Mouse (Mus musculus): ENCODE results near the gene Tmc5. TPM values are rescaled to one million over a fixed set of nuclear protein-coding genes. Genes with fewer than 3 reads are reported as not detected.
A peak's percentile ranks its signal among the peaks of the same experiment; 100 is the strongest.

Gene Tmc5
- polyA plus RNA-seq, 2 experiments, result not detected

- no peaks in the 10 kb centered on the region for H3K27me3 ChIP-seq (ENCODE audit: control insufficient read depth, insufficient read depth, low read length)
- H3K36me3 ChIP-seq (replicated peaks; ENCODE audit: control insufficient read depth, insufficient read depth, low read depth), result no peaks in the 10 kb centered on the region
- 51% methylated on average over 4 of the region's 4 CpGs for WGBS (ENCODE audit: insufficient replicate concordance)
- DNase-seq (ENCODE audit: low read depth in 3 of 3, low spot score in 3 of 3) (no peak), ATAC-seq (ENCODE audit: insufficient read depth) (peak; percentile 68)
- H3K4me2 ChIP-seq (ENCODE audit: low read depth), result no peak overlapping the region
- TF ChIP-seq EP300 (IDR thresholded peaks at IDR 0.05; ENCODE audit: low read depth) (no peak), CTCF (IDR thresholded peaks at IDR 0.05; ENCODE audit: low read depth) (no peak)
- no peak overlapping the region for H3K4me3 ChIP-seq (ENCODE audit: insufficient read depth in 1 of 2, low read depth in 2 of 2, low read length in 2 of 2)
- H3K9me3 ChIP-seq (ENCODE audit: control insufficient read depth, low read length), result no peaks in the 10 kb centered on the region
- no peaks in the 10 kb centered on the region for H3K4me1 ChIP-seq (replicated peaks; ENCODE audit: control insufficient read depth in 2 of 2, insufficient read depth in 2 of 2, low read length in 1 of 2)
- no peak overlapping the region for H3K9ac ChIP-seq (replicated peaks)
- no peak overlapping the region for H3K27ac ChIP-seq
Measured at GRCm38 (mm10) chr7:118670142-118670541, 73.0 kb downstream of the Tmc5 start.

GRCm38 (mm10) chr7:118676826-118677225 lies 79.7 kb downstream of the Tmc5 start:
- Histone ChIP-seq H3K36me3 (replicated peaks; ENCODE audit: control insufficient read depth, insufficient read depth, low read depth) (no peaks in the 10 kb centered on the region), H3K9ac (replicated peaks) (no peak overlapping the region), H3K9me3 (ENCODE audit: control insufficient read depth, low read length) (no peaks in the 10 kb centered on the region), H3K4me2 (ENCODE audit: low read depth) (no peak overlapping the region), H3K4me3 (ENCODE audit: insufficient read depth in 1 of 2, low read depth in 2 of 2, low read length in 2 of 2) (no peak overlapping the region), H3K27me3 (ENCODE audit: control insufficient read depth, insufficient read depth, low read length) (no peaks in the 10 kb centered on the region), H3K27ac (no peak overlapping the region), H3K4me1 (replicated peaks; ENCODE audit: control insufficient read depth in 2 of 2, insufficient read depth in 2 of 2, low read length in 1 of 2) (no peaks in the 10 kb centered on the region)
- whole genome bisulfite sequencing (ENCODE audit: insufficient replicate concordance), result 50% methylated on average over 4 of the region's 4 CpGs
- DNase-seq (ENCODE audit: low read depth in 3 of 3, low spot score in 3 of 3) (no peak), ATAC-seq (ENCODE audit: insufficient read depth) (no peak)
- TF ChIP-seq CTCF (IDR thresholded peaks at IDR 0.05; ENCODE audit: low read depth), result no peak
- TF ChIP-seq EP300 (IDR thresholded peaks at IDR 0.05; ENCODE audit: low read depth), result no peak

DNA sequence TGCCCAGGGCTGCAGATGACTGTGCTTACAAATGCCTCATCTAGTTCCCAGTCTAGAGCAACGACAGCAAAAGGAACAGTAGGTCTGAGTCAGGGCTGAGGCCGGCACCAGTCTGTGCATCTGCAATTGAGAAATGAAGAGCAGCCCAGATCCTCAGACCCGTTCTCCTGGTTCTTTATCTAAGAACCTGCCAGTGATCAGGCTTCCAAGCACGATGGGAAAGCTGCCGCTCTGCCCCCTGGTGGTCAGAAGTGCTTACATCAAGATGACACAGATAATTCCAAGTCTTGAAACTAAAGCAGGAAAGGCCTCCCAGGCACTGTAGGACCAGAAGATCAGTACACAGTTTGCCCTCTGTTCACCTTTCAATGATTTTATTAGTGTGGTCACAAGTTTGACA lies 91.1 kb downstream of the Tmc5 start:
- no peak for TF ChIP-seq EP300 (IDR thresholded peaks at IDR 0.05; ENCODE audit: low read depth)
- TF ChIP-seq CTCF (IDR thresholded peaks at IDR 0.05; ENCODE audit: low read depth), result peak; percentile 86
- WGBS (ENCODE audit: insufficient replicate concordance), result 38% methylated on average over 5 of the region's 5 CpGs
- Histone ChIP-seq H3K4me3 (ENCODE audit: insufficient read depth in 1 of 2, low read depth in 2 of 2, low read length in 2 of 2) (no peak overlapping the region), H3K4me2 (ENCODE audit: low read depth) (no peak overlapping the region), H3K36me3 (replicated peaks; ENCODE audit: control insufficient read depth, insufficient read depth, low read depth) (peaks cover 37% of the 10 kb centered on the region), H3K27me3 (ENCODE audit: control insufficient read depth, insufficient read depth, low read length) (no peaks in the 10 kb centered on the region), H3K9ac (replicated peaks) (no peak overlapping the region), H3K4me1 (replicated peaks; ENCODE audit: control insufficient read depth in 2 of 2, insufficient read depth in 2 of 2, low read length in 1 of 2) (no peaks in the 10 kb centered on the region), H3K9me3 (ENCODE audit: control insufficient read depth, low read length) (no peaks in the 10 kb centered on the region), H3K27ac (no peak overlapping the region)
- ATAC-seq (ENCODE audit: insufficient read depth) (no peak), DNase-seq (ENCODE audit: low read depth in 3 of 3, low spot score in 3 of 3) (peak in 1 of 3 experiments; percentile 45)

DNA sequence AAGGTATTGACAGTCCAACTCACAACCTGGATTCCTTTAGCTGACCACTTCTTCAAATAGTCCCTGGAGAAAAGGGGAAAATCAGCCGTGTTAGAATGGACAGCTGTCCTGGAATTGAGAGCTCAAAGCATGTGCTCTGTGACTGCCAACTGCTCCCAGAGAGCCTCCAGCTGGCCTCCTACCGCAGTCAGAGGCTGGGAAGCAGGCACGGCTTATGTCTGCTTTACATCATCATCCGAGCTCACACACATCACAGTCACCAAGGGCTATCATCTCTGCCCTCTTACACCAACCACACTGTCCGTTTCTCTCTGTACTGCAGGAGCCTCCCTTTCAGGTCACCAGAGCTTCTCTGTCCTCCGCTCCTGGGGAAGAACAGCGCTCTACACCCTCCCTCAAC lies 92.0 kb downstream of the Tmc5 start:
- DNase-seq (ENCODE audit: low read depth in 3 of 3, low spot score in 3 of 3) (no peak), ATAC-seq (ENCODE audit: insufficient read depth) (no peak)
- H3K9me3 ChIP-seq (ENCODE audit: control insufficient read depth, low read length), result no peaks in the 10 kb centered on the region
- no peaks in the 10 kb centered on the region for H3K4me1 ChIP-seq (replicated peaks; ENCODE audit: control insufficient read depth in 2 of 2, insufficient read depth in 2 of 2, low read length in 1 of 2)
- H3K9ac ChIP-seq (replicated peaks), result no peak overlapping the region
- H3K27me3 ChIP-seq (ENCODE audit: control insufficient read depth, insufficient read depth, low read length), result no peaks in the 10 kb centered on the region
- 81% methylated on average over 7 of the region's 7 CpGs for WGBS (ENCODE audit: insufficient replicate concordance)
- TF ChIP-seq EP300 (IDR thresholded peaks at IDR 0.05; ENCODE audit: low read depth), result no peak
- no peak for TF ChIP-seq CTCF (IDR thresholded peaks at IDR 0.05; ENCODE audit: low read depth)
- H3K4me2 ChIP-seq (ENCODE audit: low read depth), result no peak overlapping the region
- no peak overlapping the region for H3K4me3 ChIP-seq (ENCODE audit: insufficient read depth in 1 of 2, low read depth in 2 of 2, low read length in 2 of 2)
- H3K36me3 ChIP-seq (replicated peaks; ENCODE audit: control insufficient read depth, insufficient read depth, low read depth), result peaks cover 42% of the 10 kb centered on the region
- no peak overlapping the region for H3K27ac ChIP-seq

GRCm38 (mm10) chr7:118691287-118691686 lies 94.2 kb downstream of the Tmc5 start:
- 84% methylated on average over 2 of the region's 2 CpGs for WGBS (ENCODE audit: insufficient replicate concordance)
- H3K4me2 ChIP-seq (ENCODE audit: low read depth), result no peak overlapping the region
- H3K27ac ChIP-seq, result no peak overlapping the region
- no peaks in the 10 kb centered on the region for H3K9me3 ChIP-seq (ENCODE audit: control insufficient read depth, low read length)
- H3K27me3 ChIP-seq (ENCODE audit: control insufficient read depth, insufficient read depth, low read length), result no peaks in the 10 kb centered on the region
- H3K9ac ChIP-seq (replicated peaks), result no peak overlapping the region
- DNase-seq (ENCODE audit: low read depth in 3 of 3, low spot score in 3 of 3) (no peak), ATAC-seq (ENCODE audit: insufficient read depth) (no peak)
- H3K36me3 ChIP-seq (replicated peaks; ENCODE audit: control insufficient read depth, insufficient read depth, low read depth), result peaks cover 61% of the 10 kb centered on the region
- TF ChIP-seq CTCF (IDR thresholded peaks at IDR 0.05; ENCODE audit: low read depth) (no peak), EP300 (IDR thresholded peaks at IDR 0.05; ENCODE audit: low read depth) (no peak)
- H3K4me1 ChIP-seq (replicated peaks; ENCODE audit: control insufficient read depth in 2 of 2, insufficient read depth in 2 of 2, low read length in 1 of 2), result no peaks in the 10 kb centered on the region
- no peak overlapping the region for H3K4me3 ChIP-seq (ENCODE audit: insufficient read depth in 1 of 2, low read depth in 2 of 2, low read length in 2 of 2)
